Mouse (Mus musculus): Measurements from ENCODE around the gene Gna13. TPM values are rescaled to one million over a fixed set of nuclear protein-coding genes. Genes with fewer than 3 reads are reported as not detected.

Gene Gna13
- total and polyA plus RNA-seq, 3 experiments = 32.2 to 57.6 (median 39.3) TPM

DNA sequence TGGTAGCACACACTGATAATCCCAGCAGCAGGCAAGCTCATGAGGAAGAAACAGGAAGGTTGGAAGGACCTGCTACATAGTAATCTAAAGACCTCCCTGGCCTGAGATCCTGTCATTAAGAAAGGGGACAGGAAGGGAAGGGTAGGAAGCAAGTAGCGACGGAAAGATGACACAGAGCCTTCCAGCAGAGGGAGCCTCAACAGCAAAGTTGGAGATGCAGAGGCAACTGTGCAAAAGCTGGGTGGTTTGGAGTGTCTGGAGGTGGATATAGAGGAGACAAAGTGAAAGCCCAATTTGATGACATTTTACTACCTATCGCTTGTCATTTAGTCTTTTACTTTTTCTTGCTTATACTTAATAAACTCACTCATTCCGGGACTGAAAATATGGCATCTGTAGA is 45.7 kb upstream of the Gna13 start:
- H3K36me3 ChIP-seq (replicated peaks in 1 of 2; ENCODE audit: control insufficient read depth in 1 of 2, insufficient read depth in 1 of 2, low read length in 1 of 2) = no peaks in the 10 kb centered on the region
- H3K9me3 ChIP-seq (replicated peaks; ENCODE audit: low read length) = no peaks in the 10 kb centered on the region
- peak; percentile 96 for TF ChIP-seq ZC3H11A (IDR thresholded peaks at IDR 0.05; ENCODE audit: low read depth, low read length)
- TF ChIP-seq RAD21 (IDR thresholded peaks at IDR 0.05; ENCODE audit: low read depth, low read length) = peak; percentile 93
- no peak for TF ChIP-seq PAX5 (IDR thresholded peaks at IDR 0.05; ENCODE audit: low read length)
- no peak for TF ChIP-seq HCFC1 (IDR thresholded peaks at IDR 0.05; ENCODE audit: low read depth, low read length)
- no peak for TF ChIP-seq UBTF (IDR thresholded peaks at IDR 0.05; ENCODE audit: low read depth, low read length)
- TF ChIP-seq NELFE (IDR thresholded peaks at IDR 0.05; ENCODE audit: low read depth, low read length) = peak; percentile 41; the same call in 1 of the 2 replicates
- TF ChIP-seq NRF1 (IDR thresholded peaks at IDR 0.05; ENCODE audit: low read depth, low read length) = 0 out of 2 replicates have a peak, but pooled peaks have one; percentile 41
- no peak for TF ChIP-seq ZKSCAN1 (IDR thresholded peaks at IDR 0.05; ENCODE audit: borderline replicate concordance, low read depth, low read length)
- TF ChIP-seq CHD2 (IDR thresholded peaks at IDR 0.05; ENCODE audit: low read length) = peak; percentile 23; the same call in 1 of the 2 replicates
- peak; percentile 36; the same call in 1 of the 2 replicates for TF ChIP-seq ELF1 (IDR thresholded peaks at IDR 0.05; ENCODE audit: low read depth, low read length)
- peak; percentile 46; the same call in 1 of the 2 replicates for TF ChIP-seq SIN3A (IDR thresholded peaks at IDR 0.05; ENCODE audit: low read length)
- TF ChIP-seq KAT2A (IDR thresholded peaks at IDR 0.05; ENCODE audit: insufficient replicate concordance, low read length) = 0 out of 2 replicates have a peak, but pooled peaks have one; percentile 8
- TF ChIP-seq JUND (conservative IDR thresholded peaks at IDR 0.05; ENCODE audit: low read depth, low read length) = 0 out of 2 replicates have a peak, but pooled peaks have one; percentile 32
- TF ChIP-seq TCF12 (IDR thresholded peaks at IDR 0.05; ENCODE audit: low read depth, low read length) = peak; percentile 23; the same call in 1 of the 2 replicates
- peak; percentile 47 to 94 for TF ChIP-seq CTCF (conservative IDR thresholded peaks at IDR 0.05 in 1 of 2, IDR thresholded peaks at IDR 0.05 in 1 of 2; ENCODE audit: low read depth in 2 of 2, low read length in 2 of 2)
- TF ChIP-seq SMC3 (IDR thresholded peaks at IDR 0.05; ENCODE audit: low read depth, low read length) = peak; percentile 99
- peak; percentile 24; the same call in 1 of the 2 replicates for TF ChIP-seq IRF4 (IDR thresholded peaks at IDR 0.05; ENCODE audit: low read depth, low read length)
- TF ChIP-seq E2F4 (IDR thresholded peaks at IDR 0.05; ENCODE audit: insufficient replicate concordance, low read depth, low read length) = 0 out of 2 replicates have a peak, but pooled peaks have one; percentile 42
- no peak for TF ChIP-seq RCOR1 (conservative IDR thresholded peaks at IDR 0.05; ENCODE audit: low read depth, low read length)
- TF ChIP-seq MAZ (IDR thresholded peaks at IDR 0.05; ENCODE audit: low read depth, low read length) = peak; percentile 68; the same call in 1 of the 2 replicates
- H3K79me2 ChIP-seq (replicated peaks; ENCODE audit: control insufficient read depth, extremely low read depth, insufficient read depth, poor library complexity, severe bottlenecking) = no peaks in the 10 kb centered on the region
- H3K27ac ChIP-seq (ENCODE audit: insufficient read depth, low read depth) = no peak overlapping the region
- no peak overlapping the region for H3K9ac ChIP-seq (ENCODE audit: insufficient read depth, low read depth)
- peaks cover 3 to 5% of the 10 kb centered on the region in 2 experiments; a peak in 3 of 4 replicates for H3K4me1 ChIP-seq (ENCODE audit: control insufficient read depth in 1 of 2, insufficient read depth in 2 of 2)
- in situ Hi-C loops (cut with MboI; ENCODE audit: low pct_ligation_motif_present, low pct_unique_long_range_greater_than_20kb, low sequenced_read_pairs) = no loop called here
- no peak overlapping the region for H3K4me3 ChIP-seq (replicated peaks in 1 of 3; ENCODE audit: low read depth in 2 of 3, low read length in 2 of 3, poor library complexity in 1 of 3)
- peaks cover 18% of the 10 kb centered on the region for H3K27me3 ChIP-seq (replicated peaks)
- peak; percentile 61 for DNase-seq (ENCODE audit: extremely low read depth)
- H3K4me2 ChIP-seq (ENCODE audit: insufficient read depth, low read depth, poor library complexity, severe bottlenecking) = no peak overlapping the region
- dilution Hi-C loops (cut with MboI; ENCODE audit: extremely low pct_ligation_motif_present, extremely low pct_unique_long_range_greater_than_20kb, low sequenced_read_pairs) = no loop called here

GRCm38 (mm10) chr11:109319471-109319870 is 43.2 kb upstream of the Gna13 start:
- Histone ChIP-seq H3K36me3 (replicated peaks in 1 of 2; ENCODE audit: control insufficient read depth in 1 of 2, insufficient read depth in 1 of 2, low read length in 1 of 2) (no peaks in the 10 kb centered on the region), H3K27me3 (replicated peaks) (peaks cover 12% of the 10 kb centered on the region), H3K79me2 (replicated peaks; ENCODE audit: control insufficient read depth, extremely low read depth, insufficient read depth, poor library complexity, severe bottlenecking) (no peaks in the 10 kb centered on the region), H3K9ac (ENCODE audit: insufficient read depth, low read depth) (no peak overlapping the region), H3K4me3 (replicated peaks in 1 of 3; ENCODE audit: low read depth in 2 of 3, low read length in 2 of 3, poor library complexity in 1 of 3) (no peak overlapping the region), H3K4me1 (ENCODE audit: control insufficient read depth in 1 of 2, insufficient read depth in 2 of 2) (peaks cover 3 to 5% of the 10 kb centered on the region in 2 experiments; a peak in 3 of 4 replicates), H3K9me3 (replicated peaks; ENCODE audit: low read length) (no peaks in the 10 kb centered on the region), H3K4me2 (ENCODE audit: insufficient read depth, low read depth, poor library complexity, severe bottlenecking) (no peak overlapping the region), H3K27ac (ENCODE audit: insufficient read depth, low read depth) (no peak overlapping the region)
- in situ Hi-C loops (cut with MboI; ENCODE audit: low pct_ligation_motif_present, low pct_unique_long_range_greater_than_20kb, low sequenced_read_pairs) = no loop called here
- dilution Hi-C loops (cut with MboI; ENCODE audit: extremely low pct_ligation_motif_present, extremely low pct_unique_long_range_greater_than_20kb, low sequenced_read_pairs) = no loop called here
- TF ChIP-seq MYC (IDR thresholded peaks at IDR 0.05; ENCODE audit: low read depth, low read length) = no peak
- TF ChIP-seq SIN3A (IDR thresholded peaks at IDR 0.05; ENCODE audit: low read length) = no peak
- TF ChIP-seq RAD21 (IDR thresholded peaks at IDR 0.05; ENCODE audit: low read depth, low read length) = no peak
- no peak for TF ChIP-seq ETS1 (conservative IDR thresholded peaks at IDR 0.05; ENCODE audit: low read depth, low read length)
- no peak for TF ChIP-seq ELF1 (IDR thresholded peaks at IDR 0.05; ENCODE audit: low read depth, low read length)
- no peak for TF ChIP-seq E2F4 (IDR thresholded peaks at IDR 0.05; ENCODE audit: insufficient replicate concordance, low read depth, low read length)
- no peak for TF ChIP-seq IRF4 (IDR thresholded peaks at IDR 0.05; ENCODE audit: low read depth, low read length)
- no peak for TF ChIP-seq TBP (conservative IDR thresholded peaks at IDR 0.05; ENCODE audit: low read depth, low read length)
- no peak for TF ChIP-seq MAFK (IDR thresholded peaks at IDR 0.05; ENCODE audit: insufficient replicate concordance, low read length)
- no peak for TF ChIP-seq NELFE (IDR thresholded peaks at IDR 0.05; ENCODE audit: low read depth, low read length)
- no peak for DNase-seq (ENCODE audit: extremely low read depth)

Data from CH12.LX (cell line).